Mouse (Mus musculus): ENCODE measurements around the gene Tead3. TPM values are rescaled to one million over a fixed set of nuclear protein-coding genes. Genes with fewer than 3 reads are reported as not detected.

The Tead3 gene
- polyA plus RNA-seq (2016; fragmentation: Nextera tagmentation; extraction: Ambion mirVana): 5.2 and 5.5 TPM in 2 replicates

DNA sequence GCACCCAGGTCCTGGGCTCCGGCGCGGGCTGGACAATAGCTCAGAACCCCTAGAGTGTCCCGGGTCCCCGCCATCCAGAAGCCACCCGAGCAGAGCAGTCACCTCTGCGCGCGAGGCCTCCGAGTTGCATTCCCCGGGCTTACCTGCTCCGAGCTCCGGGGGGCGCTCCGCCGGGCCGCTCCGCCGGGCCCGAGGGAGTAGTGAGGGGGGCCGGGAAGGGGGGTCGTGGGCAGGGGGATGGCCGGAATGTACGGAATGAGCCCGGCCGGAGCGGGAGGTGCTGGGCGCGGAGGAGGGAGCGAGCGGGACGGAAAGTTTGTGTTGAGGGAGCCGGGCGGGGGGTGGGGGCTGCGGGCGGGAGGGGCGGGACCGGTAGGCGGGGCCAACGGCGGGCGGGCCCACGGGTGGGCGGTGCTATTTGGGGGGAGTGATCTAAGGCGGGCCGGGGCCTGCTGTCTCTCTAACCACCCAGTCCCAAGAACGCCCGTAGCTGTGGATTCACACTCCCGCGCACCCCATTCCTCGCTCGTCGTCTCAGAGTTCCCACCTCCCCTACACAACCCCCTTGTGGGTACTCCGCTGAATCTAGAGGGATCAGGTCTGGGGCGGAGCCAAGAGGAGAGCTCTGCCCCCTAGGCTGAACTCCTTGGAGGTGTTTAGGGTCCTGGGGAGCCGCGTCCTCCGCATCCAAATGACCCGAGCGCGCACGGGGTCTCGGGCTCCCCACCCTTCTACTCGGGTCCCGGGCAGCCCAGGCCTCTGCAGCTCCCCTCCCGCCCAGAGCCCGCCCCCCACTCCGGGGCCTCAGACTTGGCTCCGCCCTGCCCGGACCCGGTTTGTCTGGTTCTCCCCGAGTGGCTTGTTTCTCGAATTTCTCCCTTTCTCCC, at the start of gene Tead3:
Tead3 (minus strand) TSS at position 352 of the 887 bp plus-strand sequence.
- H3K4me1 ChIP-seq: peaks cover 59% of the 10 kb centered on the region
- H3K4me3 ChIP-seq: peak within 1 kb of the TSS; percentile 85
- no peaks in the 10 kb centered on the region for H3K9me3 ChIP-seq
- DNase-seq (ENCODE audit: extremely low spot score, low spot score): peak; percentile 88
- H3K27me3 ChIP-seq (ENCODE audit: poor library complexity, severe bottlenecking): peaks cover 80% of the 10 kb centered on the region
- under 1% methylated on average over 73 of the region's 73 CpGs for WGBS
- H3K36me3 ChIP-seq (replicated peaks): no peaks in the 10 kb centered on the region
- peak within 1 kb of the TSS; percentile 91 for H3K27ac ChIP-seq

DNA sequence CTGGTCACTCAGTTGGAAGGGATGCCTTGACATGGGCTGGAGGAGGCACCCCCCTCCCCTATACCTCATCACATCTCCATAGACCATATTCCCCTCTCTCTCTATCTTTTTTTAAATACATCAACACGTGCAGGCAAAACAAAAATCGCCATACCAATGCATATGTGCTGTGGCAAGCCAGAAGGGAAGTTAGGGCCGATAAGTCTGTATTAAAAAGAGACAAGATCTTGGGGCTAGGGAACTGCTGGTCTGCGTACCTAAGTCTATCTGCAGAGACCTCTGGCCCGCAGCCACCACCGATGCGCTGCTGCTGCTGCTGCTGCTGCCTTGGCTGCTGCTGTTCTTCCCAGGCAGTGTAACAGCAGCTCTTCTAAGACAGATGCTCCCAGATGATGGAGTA, 44.4 kb upstream of the Tead3 start:
- WGBS: 90% methylated on average over 7 of the region's 7 CpGs
- H3K27ac ChIP-seq: no peak overlapping the region
- H3K9me3 ChIP-seq: no peaks in the 10 kb centered on the region
- H3K4me1 ChIP-seq: peaks cover 9% of the 10 kb centered on the region
- H3K27me3 ChIP-seq (ENCODE audit: poor library complexity, severe bottlenecking): peaks cover 5% of the 10 kb centered on the region; the same call in 1 of the 2 replicates
- H3K4me3 ChIP-seq: no peak overlapping the region
- DNase-seq (ENCODE audit: extremely low spot score, low spot score): no peak
- peaks cover 30% of the 10 kb centered on the region for H3K36me3 ChIP-seq (replicated peaks)

DNA sequence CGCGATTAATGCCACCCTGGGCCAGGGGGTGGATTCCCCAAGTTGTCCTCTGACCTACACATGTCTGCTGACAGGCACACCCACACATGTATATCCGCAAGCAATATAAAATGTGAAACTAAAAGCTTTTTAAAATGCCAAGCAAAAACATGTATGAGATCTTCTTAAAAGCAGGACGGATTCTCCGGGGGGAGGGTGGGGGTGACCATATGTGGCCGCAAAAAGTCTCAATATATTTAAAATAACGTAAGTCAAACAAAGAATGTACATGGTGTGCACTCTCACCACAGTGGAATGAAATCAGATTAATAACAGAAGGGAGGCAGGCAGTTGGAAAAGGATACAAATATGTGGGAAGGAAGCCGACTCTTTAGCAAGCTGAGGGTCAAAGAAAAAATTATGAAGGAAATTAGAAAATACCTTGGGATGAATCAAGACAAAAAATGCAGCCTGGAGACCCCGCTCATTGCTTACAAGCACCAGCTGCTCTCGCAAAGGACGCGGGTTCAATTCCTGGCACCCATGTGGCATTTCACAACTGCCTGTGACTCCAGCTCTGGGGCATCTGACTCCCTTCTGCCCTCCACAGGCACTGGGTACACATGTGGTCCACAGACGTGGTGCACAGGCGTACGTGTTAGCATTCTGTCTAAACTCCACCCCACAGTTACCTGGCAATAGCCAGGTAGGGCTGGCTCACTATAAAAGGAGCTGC, 43.6 kb upstream of the Tead3 start:
- 90% methylated on average over 15 of the region's 15 CpGs for WGBS

DNA sequence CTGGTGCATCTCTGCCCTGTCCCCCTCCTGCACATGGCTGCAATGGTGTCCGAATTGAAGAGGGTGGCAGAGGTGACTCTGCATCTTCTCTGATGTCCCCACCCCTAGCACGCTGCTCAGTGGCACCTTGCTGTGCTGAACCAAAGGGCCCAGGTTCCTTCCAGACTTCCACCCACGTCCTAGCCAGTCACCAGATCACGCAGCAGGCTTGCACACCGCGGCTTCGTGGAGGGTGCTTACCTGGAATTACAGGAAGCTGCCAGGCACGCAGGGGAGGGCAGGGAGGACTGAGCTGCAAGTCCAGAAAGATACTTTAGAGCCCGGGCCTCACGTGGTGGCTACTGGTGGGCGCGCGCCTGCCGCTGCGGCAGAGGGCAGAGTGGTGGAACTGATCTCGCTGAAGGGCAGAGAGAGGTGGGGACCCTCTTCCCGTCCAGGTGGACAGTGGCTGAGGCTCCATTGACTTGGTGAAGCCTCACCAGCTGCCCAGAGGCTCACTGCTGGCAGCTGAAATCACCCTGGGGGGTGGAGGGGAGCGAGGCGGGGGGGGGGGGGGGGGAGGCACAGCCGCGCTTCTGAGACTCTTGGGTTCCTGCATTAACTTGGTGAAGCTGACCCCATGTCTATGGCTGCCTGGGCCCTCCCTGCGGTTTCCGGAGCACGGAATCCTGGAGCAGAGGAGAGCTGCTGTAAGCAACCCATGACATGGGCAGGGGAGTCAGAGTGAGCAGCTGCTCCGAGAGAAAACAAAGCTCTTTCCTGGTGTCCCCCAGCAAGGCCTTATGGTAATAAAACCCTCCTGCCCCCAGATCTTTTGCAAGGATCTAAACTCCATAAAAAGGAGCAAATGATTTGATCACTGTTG, 41.2 kb upstream of the Tead3 start:
- H3K9me3 ChIP-seq: no peaks in the 10 kb centered on the region
- no peak for DNase-seq (ENCODE audit: extremely low spot score, low spot score)
- 7% methylated on average over 21 of the region's 25 CpGs for WGBS
- H3K4me3 ChIP-seq: peak overlapping the region; percentile 11; the same call in 1 of the 2 replicates
- peaks cover 33% of the 10 kb centered on the region for H3K27me3 ChIP-seq (ENCODE audit: poor library complexity, severe bottlenecking)
- peaks cover 14% of the 10 kb centered on the region for H3K4me1 ChIP-seq
- 0 out of 2 replicates have a peak overlapping the region, but pooled peaks have one; percentile 25 for H3K27ac ChIP-seq
- H3K36me3 ChIP-seq (replicated peaks): no peaks in the 10 kb centered on the region

More for the DNA sequence above, 43.6 kb upstream of the Tead3 start:
- peaks cover 9% of the 10 kb centered on the region for H3K4me1 ChIP-seq
- H3K27ac ChIP-seq: no peak overlapping the region
- DNase-seq (ENCODE audit: extremely low spot score, low spot score): no peak
- no peak overlapping the region for H3K4me3 ChIP-seq
- H3K27me3 ChIP-seq (ENCODE audit: poor library complexity, severe bottlenecking): peaks cover 9% of the 10 kb centered on the region
- H3K36me3 ChIP-seq (replicated peaks): peaks cover 22% of the 10 kb centered on the region
- no peaks in the 10 kb centered on the region for H3K9me3 ChIP-seq

DNA sequence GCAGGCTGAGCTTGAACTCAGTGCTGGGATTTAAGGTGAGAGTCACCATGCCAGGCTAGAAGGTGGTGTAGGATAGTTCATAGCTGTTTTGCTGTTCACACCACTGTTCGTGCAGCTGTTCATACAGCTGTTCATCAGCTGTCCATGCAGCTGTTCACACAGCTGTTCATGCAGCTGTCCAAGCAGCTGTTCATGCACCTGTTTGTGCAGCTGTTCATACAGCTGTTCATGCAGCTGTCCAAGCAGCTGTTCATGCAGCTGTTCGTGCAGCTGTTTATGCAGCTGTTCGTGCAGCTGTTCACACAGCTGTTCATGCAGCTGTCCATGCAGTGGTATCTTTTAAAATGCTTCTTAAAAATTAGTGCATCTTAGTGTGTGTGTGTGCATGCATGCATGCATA, 37.9 kb upstream of the Tead3 start:
- 91% methylated on average over 3 of the region's 3 CpGs for WGBS
- H3K9me3 ChIP-seq: no peaks in the 10 kb centered on the region
- DNase-seq (ENCODE audit: extremely low spot score, low spot score): no peak
- H3K36me3 ChIP-seq (replicated peaks): no peaks in the 10 kb centered on the region
- H3K4me3 ChIP-seq: no peak overlapping the region
- H3K27me3 ChIP-seq (ENCODE audit: poor library complexity, severe bottlenecking): peaks cover 49% of the 10 kb centered on the region
- peaks cover 21% of the 10 kb centered on the region for H3K4me1 ChIP-seq
- no peak overlapping the region for H3K27ac ChIP-seq

DNA sequence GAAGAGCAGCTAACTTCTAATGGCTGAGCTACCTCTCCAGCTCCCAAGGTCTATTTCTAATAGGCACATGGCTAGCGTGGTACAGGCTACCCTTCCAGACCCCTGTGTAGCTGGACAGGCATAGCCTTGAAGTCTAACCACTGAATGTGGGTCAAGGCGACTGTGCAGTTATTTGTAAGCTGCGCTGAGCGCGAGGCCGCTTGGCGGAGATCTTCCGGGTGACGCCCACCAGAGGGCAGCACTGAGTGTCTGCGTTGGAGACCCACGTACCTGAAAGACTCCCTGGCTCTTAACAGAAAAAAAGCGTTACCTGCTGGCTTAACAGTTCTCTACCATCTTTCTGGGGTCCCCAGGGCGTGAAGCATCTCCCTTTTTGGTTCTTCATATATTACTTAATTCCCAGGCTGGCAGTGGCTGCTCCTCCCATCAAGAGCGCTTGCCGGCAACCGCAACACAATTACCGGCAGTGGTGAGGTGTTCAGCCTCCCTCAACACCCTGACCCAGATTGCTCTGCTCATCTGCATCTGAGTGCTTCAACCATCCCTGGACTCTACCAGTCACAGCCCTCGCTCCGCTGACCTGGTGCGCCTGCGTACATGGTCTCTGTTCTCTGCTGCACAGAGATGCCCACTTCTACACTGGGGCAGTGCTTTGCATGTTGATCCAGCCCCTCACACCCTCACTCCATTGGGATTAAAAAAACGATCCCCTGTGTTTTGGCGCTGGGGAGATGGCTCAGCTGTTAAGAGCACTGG, 35.7 kb upstream of the Tead3 start:
- peak; percentile 80 for DNase-seq (ENCODE audit: extremely low spot score, low spot score)
- peaks cover 12% of the 10 kb centered on the region for H3K4me1 ChIP-seq
- peak overlapping the region; percentile 35 for H3K4me3 ChIP-seq
- no peaks in the 10 kb centered on the region for H3K36me3 ChIP-seq (replicated peaks)
- WGBS: 4% methylated on average over 23 of the region's 23 CpGs
- peaks cover 46% of the 10 kb centered on the region for H3K27me3 ChIP-seq (ENCODE audit: poor library complexity, severe bottlenecking)
- H3K9me3 ChIP-seq: no peaks in the 10 kb centered on the region
- no peak overlapping the region for H3K27ac ChIP-seq

DNA sequence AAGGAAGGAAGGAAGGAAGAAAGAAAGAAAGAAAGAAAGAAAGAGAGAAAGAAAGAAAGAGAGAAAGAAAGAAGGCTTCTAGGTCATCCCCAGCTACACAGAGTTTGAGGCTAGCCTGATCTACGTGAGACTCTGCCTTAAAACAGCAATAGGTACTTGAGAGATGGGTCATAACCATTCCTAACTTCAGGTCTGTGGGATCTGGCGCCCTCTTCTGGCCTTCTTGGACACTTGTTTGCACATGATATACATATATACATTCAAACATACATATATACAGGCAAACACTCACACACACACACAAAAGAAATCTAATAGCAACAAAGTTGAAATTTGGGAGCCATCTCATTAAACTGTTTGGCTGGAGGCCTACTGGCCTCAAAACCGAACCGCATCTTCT, 33.7 kb upstream of the Tead3 start:
- Histone ChIP-seq H3K4me3 (no peak overlapping the region), H3K4me1 (peaks cover 22% of the 10 kb centered on the region), H3K27me3 (ENCODE audit: poor library complexity, severe bottlenecking) (peaks cover 41% of the 10 kb centered on the region), H3K36me3 (replicated peaks) (no peaks in the 10 kb centered on the region), H3K9me3 (no peaks in the 10 kb centered on the region), H3K27ac (no peak overlapping the region)
- DNase-seq (ENCODE audit: extremely low spot score, low spot score): no peak
- 64% methylated on average over 4 of the region's 4 CpGs for WGBS

DNA sequence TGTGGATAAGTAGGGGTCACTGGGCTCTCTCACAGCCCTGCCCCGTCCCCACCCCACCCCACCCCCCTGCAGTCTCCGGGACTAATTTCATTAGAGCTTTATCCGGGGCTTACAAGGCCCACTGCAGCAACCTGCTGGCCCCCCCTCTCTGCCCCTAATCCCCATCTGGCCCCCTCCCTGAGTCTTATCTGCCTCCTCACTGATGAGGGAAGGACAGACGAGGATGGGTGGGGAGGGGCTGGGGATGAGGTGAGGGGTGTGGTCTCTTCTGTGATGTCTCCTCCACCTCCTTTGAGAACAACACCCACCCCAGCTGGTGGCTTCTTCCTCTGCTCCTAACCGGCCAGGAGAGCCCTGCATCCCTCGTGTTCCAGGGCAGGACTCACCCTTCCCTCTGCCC, 29.6 kb upstream of the Tead3 start:
- DNase-seq (ENCODE audit: extremely low spot score, low spot score): no peak
- peaks cover 24% of the 10 kb centered on the region for H3K27me3 ChIP-seq (ENCODE audit: poor library complexity, severe bottlenecking)
- 3% methylated on average over 6 of the region's 6 CpGs for WGBS

DNA sequence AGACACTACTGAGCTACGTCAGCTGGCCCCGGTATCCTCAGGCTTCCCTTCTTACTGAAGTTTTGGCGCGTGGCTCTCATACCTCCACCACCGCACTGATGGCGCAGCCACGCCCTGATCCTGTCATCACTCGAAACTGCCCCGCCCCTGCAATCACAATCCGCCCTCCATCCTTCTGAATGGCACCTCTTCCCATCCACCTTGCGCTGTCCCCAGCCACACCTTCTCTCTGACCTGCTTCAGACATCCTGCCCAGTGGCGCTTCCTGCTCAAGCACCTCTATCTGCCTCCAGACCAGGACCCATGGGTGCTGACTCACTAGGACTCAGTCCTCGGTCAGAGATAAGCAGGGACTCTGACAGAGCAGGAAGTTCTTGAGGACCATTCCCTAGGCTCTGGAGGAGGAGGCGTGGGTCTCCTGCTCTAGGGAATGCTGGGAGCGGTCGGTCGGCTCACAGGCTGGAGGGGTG, 25.0 kb upstream of the Tead3 start:
- Histone ChIP-seq H3K36me3 (replicated peaks) (no peaks in the 10 kb centered on the region), H3K4me3 (no peak overlapping the region), H3K27me3 (ENCODE audit: poor library complexity, severe bottlenecking) (peaks cover 42% of the 10 kb centered on the region), H3K4me1 (peaks cover 25% of the 10 kb centered on the region), H3K9me3 (no peaks in the 10 kb centered on the region), H3K27ac (no peak overlapping the region)
- no peak for DNase-seq (ENCODE audit: extremely low spot score, low spot score)
- WGBS: 10% methylated on average over 17 of the region's 17 CpGs

More for the DNA sequence above, 29.6 kb upstream of the Tead3 start:
- Histone ChIP-seq H3K27ac (peak overlapping the region; percentile 40; the same call in 1 of the 2 replicates), H3K9me3 (no peaks in the 10 kb centered on the region), H3K36me3 (replicated peaks) (no peaks in the 10 kb centered on the region), H3K4me1 (peaks cover 17% of the 10 kb centered on the region), H3K4me3 (no peak overlapping the region)

DNA sequence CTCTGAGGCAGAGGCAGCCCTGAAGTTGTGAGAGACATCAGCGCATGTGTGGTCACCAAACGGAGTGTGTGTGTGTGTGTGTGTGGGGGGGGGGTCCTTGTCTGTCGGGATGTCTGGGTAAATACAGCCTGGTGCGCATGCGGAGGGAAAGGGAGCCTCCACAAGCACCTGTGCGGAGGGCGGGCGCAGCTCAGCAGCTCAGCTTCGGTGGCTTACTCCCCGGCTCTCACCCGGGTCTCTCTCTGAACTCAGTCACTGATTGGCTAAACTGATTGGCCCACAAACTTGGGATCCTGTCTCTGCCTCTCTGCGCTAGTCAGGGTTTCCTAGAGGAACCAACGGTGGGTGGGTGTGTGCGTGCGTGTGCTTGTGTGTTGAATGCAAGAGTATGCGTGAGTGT, 23.9 kb upstream of the Tead3 start:
- Histone ChIP-seq H3K36me3 (replicated peaks) (no peaks in the 10 kb centered on the region), H3K9me3 (no peaks in the 10 kb centered on the region), H3K27ac (no peak overlapping the region), H3K4me3 (no peak overlapping the region), H3K4me1 (peaks cover 16% of the 10 kb centered on the region), H3K27me3 (ENCODE audit: poor library complexity, severe bottlenecking) (peaks cover 42% of the 10 kb centered on the region)
- no peak for DNase-seq (ENCODE audit: extremely low spot score, low spot score)
- 20% methylated on average over 16 of the region's 16 CpGs for WGBS

DNA sequence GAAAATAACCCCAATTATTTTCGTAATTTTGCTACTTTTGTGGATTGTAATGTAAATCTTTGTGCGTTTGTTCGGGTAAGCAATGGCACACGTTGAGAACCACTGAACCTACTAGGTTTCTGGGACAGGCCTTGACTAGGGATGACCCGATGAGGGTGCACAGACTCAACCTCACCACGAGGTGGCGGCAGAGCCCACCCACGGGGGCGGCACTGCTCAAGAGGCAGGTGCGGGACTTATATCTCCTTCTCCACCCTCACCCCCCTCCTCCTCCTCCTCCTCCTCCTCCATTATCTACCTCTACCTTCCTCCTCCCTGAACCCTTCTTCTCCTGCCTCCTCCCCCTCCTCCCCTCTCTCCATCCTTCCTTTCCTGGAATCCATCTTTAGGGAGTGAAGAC, 23.2 kb upstream of the Tead3 start:
- DNase-seq (ENCODE audit: extremely low spot score, low spot score): peak; percentile 59
- peaks cover 16% of the 10 kb centered on the region for H3K4me1 ChIP-seq
- H3K27ac ChIP-seq: no peak overlapping the region
- 14% methylated on average over 10 of the region's 10 CpGs for WGBS
- H3K4me3 ChIP-seq: no peak overlapping the region
- no peaks in the 10 kb centered on the region for H3K36me3 ChIP-seq (replicated peaks)
- peaks cover 41% of the 10 kb centered on the region for H3K27me3 ChIP-seq (ENCODE audit: poor library complexity, severe bottlenecking)
- no peaks in the 10 kb centered on the region for H3K9me3 ChIP-seq

Data from forebrain, embryonic 10.5 days (tissue).